In genomic region chr10:61627195-61627937, GRCm38 (mm10) we compare ENCODE assay signal across 14 mouse cellular contexts. TPM values are rescaled to one million over a fixed set of nuclear protein-coding genes. Genes with fewer than 3 reads are reported as not detected.
DNase-seq lines count a peak whose midpoint lies in the region; ATAC-seq and TF ChIP-seq lines count a peak whose summit lies in the region.
"Had no signal": no experiment of that assay in that cellular context is flagged by ENCODE, and none has a peak within 500 bp of the region (broad histone marks: within the 10 kb centered on the region; RNA-seq: fewer than 3 reads in every experiment).

No protein-coding gene starts in this region.

- H3K9ac ChIP-seq in lung, postnatal 0 days (replicated peaks; ENCODE audit: low read depth) = no peak overlapping the region
- no peak overlapping the region for H3K9ac ChIP-seq in liver, postnatal 0 days (replicated peaks)
- H3K9ac ChIP-seq: liver, embryonic 15.5 days had no signal

- no peaks in the 10 kb centered on the region for H3K36me3 ChIP-seq in lung, postnatal 0 days (ENCODE audit: insufficient read depth, low read length)
- H3K36me3 ChIP-seq in liver, postnatal 0 days (replicated peaks; ENCODE audit: insufficient read depth, low read length) = no peaks in the 10 kb centered on the region
- H3K36me3 ChIP-seq: liver, embryonic 15.5 days had no signal

- peak overlapping the region; percentile 1; the same call in 1 of the 2 replicates for H3K4me3 ChIP-seq in brown adipose tissue, adult 24 weeks (ENCODE audit: insufficient read depth, low read depth, low read length)
- no peak overlapping the region for H3K4me3 ChIP-seq in lung, postnatal 0 days (ENCODE audit: low read depth, low read length)
- no peak overlapping the region for H3K4me3 ChIP-seq in liver, postnatal 0 days (ENCODE audit: low read depth, low read length)
- H3K4me3 ChIP-seq: erythroblast, embryonic 14.5 days; left cerebral cortex, adult 2 months; liver, embryonic 15.5 days had no signal

- TF ChIP-seq CTCF in lung, postnatal 0 days (IDR thresholded peaks at IDR 0.05) = no peak
- TF ChIP-seq CTCF in liver, postnatal 0 days (IDR thresholded peaks at IDR 0.05; ENCODE audit: low read depth) = no peak

- H3K27ac ChIP-seq in brown adipose tissue, adult 24 weeks (replicated peaks; ENCODE audit: low read depth, low read length) = peak overlapping the region; percentile 88
- H3K27ac ChIP-seq in lung, postnatal 0 days (ENCODE audit: low read length) = peak overlapping the region; percentile 12; the same call in 1 of the 2 replicates
- H3K27ac ChIP-seq in liver, postnatal 0 days (ENCODE audit: low read depth) = no peak overlapping the region
- H3K27ac ChIP-seq: left cerebral cortex, adult 2 months; liver, embryonic 15.5 days had no signal

- TF ChIP-seq EP300 in lung, postnatal 0 days (IDR thresholded peaks at IDR 0.05) = peak; percentile 32; the same call in 1 of the 2 replicates
- no peak for TF ChIP-seq EP300 in liver, postnatal 0 days (IDR thresholded peaks at IDR 0.05; ENCODE audit: low read depth)

- 0 out of 2 replicates have a peak, but pooled peaks cover 15% of the 10 kb centered on the region for H3K27me3 ChIP-seq in lung, postnatal 0 days (replicated peaks; ENCODE audit: insufficient read depth, low read length)
- H3K27me3 ChIP-seq in liver, postnatal 0 days (ENCODE audit: insufficient read depth, low read length) = peaks cover 20% of the 10 kb centered on the region

- H3K4me2 ChIP-seq in lung, postnatal 0 days (replicated peaks; ENCODE audit: low read depth, low read length) = no peak overlapping the region
- H3K4me2 ChIP-seq in liver, postnatal 0 days (ENCODE audit: low read depth, low read length) = no peak overlapping the region
- H3K4me2 ChIP-seq: liver, embryonic 15.5 days had no signal

- DNase-seq in adrenal gland, postnatal 10 days = peak; percentile 46
- no peak for DNase-seq in adrenal gland, postnatal 25 days
- DNase-seq in kidney, adult 9 months = peak; percentile 6
- DNase-seq in kidney, adult 8-10 months = no peak
- peak; percentile 69 for DNase-seq in lung, postnatal 0 days (ENCODE audit: low spot score)
- DNase-seq in liver, postnatal 0 days = no peak
- DNase-seq in left cerebral cortex, adult 8-10 months (ENCODE audit: low spot score in 2 of 2) = no peak
- DNase-seq: cerebellum, adult 9-11 months; thymus, postnatal 25 days had no signal

- ATAC-seq in lung, postnatal 0 days = peak; percentile 77
- ATAC-seq in liver, postnatal 0 days = no peak

- peaks cover 19% of the 10 kb centered on the region for H3K4me1 ChIP-seq in brown adipose tissue, adult 24 weeks (ENCODE audit: control insufficient read depth, insufficient read depth, insufficient read length, low read length)
- peaks cover 11% of the 10 kb centered on the region for H3K4me1 ChIP-seq in lung, postnatal 0 days (ENCODE audit: insufficient read depth, low read depth, low read length)
- peaks cover 11% of the 10 kb centered on the region for H3K4me1 ChIP-seq in liver, postnatal 0 days (ENCODE audit: insufficient read depth)

- H3K9me3 ChIP-seq in lung, postnatal 0 days (ENCODE audit: low read length) = no peaks in the 10 kb centered on the region
- no peaks in the 10 kb centered on the region for H3K9me3 ChIP-seq in liver, postnatal 0 days (ENCODE audit: low read length)
- H3K9me3 ChIP-seq: liver, embryonic 15.5 days had no signal

- WGBS in lung, postnatal 0 days = 32% methylated on average over 15 of the region's 15 CpGs
- 72% methylated on average over 15 of the region's 15 CpGs for WGBS in liver, postnatal 0 days (ENCODE audit: insufficient replicate concordance)

RNA-seq across cellular contexts. Expression of gene Ppa1, which starts 21.0 kb away (rescaled TPM):
- total RNA-seq in adrenal gland, postnatal 10 days (2021) = 100 to 1,000 TPM; 110 to 122 TPM
- 107 and 153 TPM in 2 replicates for total RNA-seq in adrenal gland, postnatal 25 days (2021)
- polyA plus RNA-seq in brown adipose tissue, adult 24 weeks (2012; ENCODE audit: insufficient read depth, insufficient read length, missing spikeins) = 159 and 188 TPM in 2 replicates
- polyA plus RNA-seq in lung, postnatal 0 days (2015; fragmentation: Nextera tagmentation; extraction: Ambion mirVana) = 39.8 and 40.1 TPM in 2 replicates
- polyA plus RNA-seq in liver, postnatal 0 days (2015; fragmentation: Nextera tagmentation; extraction: Ambion mirVana) = 161 and 191 TPM in 2 replicates
- total RNA-seq in left cerebral cortex, adult 8-10 months (2022) = 100 to 1,000 TPM; 101 to 116 (median 111) TPM

RNA-seq across cellular contexts. Expression of gene Npffr1, which starts 32.1 kb away (rescaled TPM):
- under 1 TPM; 0.24 to 0.33 TPM for total RNA-seq in adrenal gland, postnatal 10 days (2021)
- 0.21 and 0.24 TPM in 2 replicates for total RNA-seq in adrenal gland, postnatal 25 days (2021)
- 0.42 and 0.99 TPM in 2 replicates for polyA plus RNA-seq in brown adipose tissue, adult 24 weeks (2012; ENCODE audit: insufficient read depth, insufficient read length, missing spikeins)
- 0.19 and 0.54 TPM in 2 replicates for polyA plus RNA-seq in lung, postnatal 0 days (2015; fragmentation: Nextera tagmentation; extraction: Ambion mirVana)
- not detected in 2 replicates for polyA plus RNA-seq in liver, postnatal 0 days (2015; fragmentation: Nextera tagmentation; extraction: Ambion mirVana)
- total RNA-seq in left cerebral cortex, adult 8-10 months (2022) = 1 to 10 TPM; 1.9 to 3.2 (median 2.9) TPM
- total RNA-seq: gastrocnemius, postnatal 25 days had no signal
- polyA plus RNA-seq: erythroblast, embryonic 14.5 days; liver, embryonic 15.5 days had no signal

RNA-seq across cellular contexts. Expression of gene Sar1a, which starts 52.7 kb away (rescaled TPM):
- 100 to 1,000 TPM; 161 to 179 TPM for total RNA-seq in adrenal gland, postnatal 10 days (2021)
- total RNA-seq in adrenal gland, postnatal 25 days (2021) = 181 and 195 TPM in 2 replicates
- 79.8 and 89.1 TPM in 2 replicates for polyA plus RNA-seq in brown adipose tissue, adult 24 weeks (2012; ENCODE audit: insufficient read depth, insufficient read length, missing spikeins)
- polyA plus RNA-seq in lung, postnatal 0 days (2015; fragmentation: Nextera tagmentation; extraction: Ambion mirVana) = 184 and 185 TPM in 2 replicates
- polyA plus RNA-seq in liver, postnatal 0 days (2015; fragmentation: Nextera tagmentation; extraction: Ambion mirVana) = 60.7 and 62.1 TPM in 2 replicates
- total RNA-seq in left cerebral cortex, adult 8-10 months (2022) = 100 to 1,000 TPM; 117 to 135 (median 124) TPM

Comparison
In these comparisons a context has a peak if more than half of its experiments do, and no peak if none do; other contexts are left out.
1. DNase-seq: peak in adrenal gland, postnatal 10 days (single experiment), kidney, adult 9 months (single experiment) and lung, postnatal 0 days (single experiment); none in adrenal gland, postnatal 25 days (single experiment), kidney, adult 8-10 months (0 of 2), liver, postnatal 0 days (single experiment) and left cerebral cortex, adult 8-10 months (0 of 2).